Mouse (Mus musculus) heart, postnatal 25 days (tissue): Measurements from ENCODE around the gene Gm21830. TPM values are rescaled to one million over a fixed set of nuclear protein-coding genes. Genes with fewer than 3 reads are reported as not detected.
"Not testable (repeated sequence)": the region's sequence is repeated elsewhere in the genome, so short reads cannot be mapped to it uniquely, and the experiment has no call there.

ENCODE experiments used
- DNase-seq: peaks from one replicate; pipeline ENCODE4 v3.0.0; 2022; ENCODE audit warnings: low spot score
- intact Hi-C: fragments of 180-260 bp; cut with DNase I; formaldehyde crosslinking; loops from one replicate; pipeline ENCODE4 v1.15.1; 2025
- total RNA-seq, 2 experiments: library from RNA; stranded (reverse); gene quantifications; 2 replicates each; pipeline ENCODE4 v1.2.3; 2021

The Gm21830 gene
- total RNA-seq = not detected

- DNase-seq, intact Hi-C loops: not testable (repeated sequence)
These were observed at the start of gene Gm21830 for GRCm38 (mm10) chr2:67413425-67413824. TSS of gene Gm21830 (plus strand) at chr2:67413725.

DNA sequence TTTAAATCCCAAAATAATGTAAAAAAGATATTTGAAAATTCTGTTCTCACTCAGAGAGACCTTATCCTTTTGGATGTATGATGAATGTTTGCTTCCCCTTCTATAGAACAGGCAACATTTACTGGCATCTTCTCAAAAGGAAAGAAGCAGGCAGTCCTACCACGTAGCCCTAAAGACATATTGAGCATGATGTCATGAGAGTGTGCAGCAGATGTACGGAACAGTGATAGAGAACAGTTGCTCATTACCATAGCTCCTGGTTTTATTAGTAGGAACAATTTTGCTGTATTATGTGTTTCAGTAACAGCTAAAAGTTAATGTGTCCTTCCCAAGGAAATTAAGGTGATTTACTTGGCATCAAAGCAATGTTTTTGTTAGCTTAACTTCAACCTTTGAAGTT is 49.0 kb upstream of the Gm21830 start:
- DNase-seq = no peak
- intact Hi-C loops = no loop called here

DNA sequence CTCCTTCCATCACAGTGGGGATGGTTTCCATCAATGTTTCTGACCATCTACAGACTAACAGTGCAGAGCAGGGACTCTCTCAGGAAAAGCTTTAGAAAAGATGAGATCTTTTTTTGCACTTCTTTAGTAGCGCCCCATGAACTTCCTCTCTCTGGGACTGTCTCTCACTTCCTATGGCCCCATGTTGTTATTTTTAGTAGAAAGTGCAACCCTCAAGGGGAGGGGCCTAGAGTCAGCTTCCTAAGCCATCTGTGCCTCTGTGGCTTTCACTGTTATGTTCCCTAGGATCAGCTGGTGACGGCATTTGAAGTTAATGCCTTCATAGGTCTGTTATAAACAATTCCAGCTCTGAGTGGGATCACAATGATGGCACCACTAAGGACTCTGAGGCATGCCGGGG is 35.0 kb upstream of the Gm21830 start:
- intact Hi-C loops = no loop called here
- DNase-seq = no peak

GRCm38 (mm10) chr2:67420853-67421252 is 7.3 kb downstream of the Gm21830 start:
- no peak for DNase-seq
- intact Hi-C loops = no loop called here

GRCm38 (mm10) chr2:67422799-67423198 is 9.3 kb downstream of the Gm21830 start:
- intact Hi-C loops = no loop called here
- no peak for DNase-seq

- DNase-seq = no peak
- intact Hi-C loops = no loop called here
These were observed 19.6 kb downstream of the Gm21830 start, which contains the start of gene Gm26727 for GRCm38 (mm10) chr2:67433081-67433480. TSS of gene Gm26727 (minus strand) at chr2:67433181.

- intact Hi-C loops = no loop called here
- DNase-seq = no peak
These were observed 24.8 kb downstream of the Gm21830 start for GRCm38 (mm10) chr2:67438309-67438708.

DNA sequence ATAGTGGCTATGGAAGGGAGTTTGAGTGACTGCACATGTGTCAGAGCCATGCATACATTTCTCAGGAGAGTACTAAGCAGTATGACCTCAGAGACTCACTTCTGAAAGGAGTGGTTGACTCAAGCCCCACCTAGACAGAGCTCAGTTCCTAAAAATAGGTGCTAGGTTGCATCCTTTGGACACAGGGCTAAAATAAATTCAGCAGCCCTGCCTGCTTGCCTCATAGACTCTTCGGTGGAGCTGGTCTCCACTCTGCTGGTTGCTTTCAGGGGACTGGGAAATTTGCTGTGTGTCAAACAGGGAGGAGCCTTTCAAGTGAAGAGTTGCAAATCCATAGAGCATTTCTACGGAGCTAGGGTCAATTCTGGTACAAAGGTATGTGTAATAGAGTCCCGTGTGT is 32.3 kb downstream of the Gm21830 start, which contains the start of gene Xirp2:
Xirp2 (plus strand) TSS at position 223 of the 400 bp plus-strand sequence.
- no peak for DNase-seq
- intact Hi-C loops = no loop called here

- DNase-seq = no peak
- intact Hi-C loops = no loop called here
These were observed 33.2 kb downstream of the Gm21830 start for GRCm38 (mm10) chr2:67446772-67447171.

DNA sequence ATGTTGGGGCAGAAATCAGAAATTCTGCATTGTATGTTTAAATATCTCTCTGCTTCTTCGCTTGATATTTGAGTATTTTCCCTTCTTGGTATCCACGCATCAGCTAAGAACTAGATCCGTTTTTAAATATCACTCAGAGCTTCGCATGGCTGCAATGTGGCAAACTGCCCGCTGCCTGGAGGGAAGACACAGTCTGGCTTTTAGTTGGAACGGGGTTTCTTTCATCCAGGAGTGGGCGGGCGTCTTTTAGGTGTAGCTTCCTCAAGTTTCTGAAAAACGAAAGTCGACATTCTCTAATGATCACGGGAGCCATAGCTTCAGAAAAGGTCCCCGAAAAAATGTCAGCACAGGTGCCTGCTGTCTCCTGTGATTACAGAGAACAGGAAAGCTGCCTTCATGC is 33.7 kb downstream of the Gm21830 start:
- DNase-seq = no peak

DNA sequence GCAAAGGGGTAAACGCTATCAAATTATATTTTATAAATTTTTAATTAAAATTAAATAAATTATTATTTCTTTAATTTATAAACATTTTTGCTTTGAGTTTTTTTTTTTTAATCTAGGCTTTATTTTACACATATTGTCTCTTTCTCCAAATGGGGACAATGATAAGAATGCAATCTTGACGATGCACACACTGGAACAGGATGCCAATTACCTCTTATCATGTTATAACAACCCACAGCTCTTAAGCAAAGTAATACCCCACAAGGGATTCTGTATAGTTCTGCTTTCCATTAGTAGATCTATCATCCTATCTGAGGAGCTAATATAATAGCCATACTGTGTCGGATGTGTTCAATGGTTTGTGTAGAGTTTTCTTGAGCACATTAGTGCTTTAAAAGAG is 47.3 kb downstream of the Gm21830 start:
- intact Hi-C loops = no loop called here
- DNase-seq = no peak

More for the DNA sequence above, 33.7 kb downstream of the Gm21830 start:
- intact Hi-C loops = no loop called here

DNA sequence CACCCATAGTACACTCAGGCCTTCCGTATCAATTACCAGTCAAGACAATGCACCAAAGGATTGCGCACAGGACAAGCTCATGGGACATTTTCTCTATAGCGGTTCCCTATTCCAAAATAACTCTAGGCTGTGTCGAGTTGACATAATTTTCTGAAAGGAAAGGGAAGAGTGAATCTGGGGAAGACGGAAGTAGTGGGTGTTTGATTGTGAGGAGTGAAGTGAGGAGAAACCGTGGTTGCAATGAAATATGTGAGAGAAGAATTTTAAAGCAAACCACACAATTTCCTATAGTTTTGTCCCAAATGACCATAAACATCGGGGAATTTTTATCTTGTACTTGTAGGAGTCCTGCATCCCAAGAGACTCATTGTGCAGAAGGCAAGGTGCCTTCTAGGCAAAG is 53.5 kb downstream of the Gm21830 start:
- intact Hi-C loops = no loop called here
- no peak for DNase-seq

- DNase-seq = not testable (repeated sequence)
- intact Hi-C loops = loop anchor here (10.0 kb wide), 1 partner anchor 245 kb away; no protein-coding TSS in a partner anchor
These were observed 56.5 kb downstream of the Gm21830 start for GRCm38 (mm10) chr2:67470030-67470429.

DNA sequence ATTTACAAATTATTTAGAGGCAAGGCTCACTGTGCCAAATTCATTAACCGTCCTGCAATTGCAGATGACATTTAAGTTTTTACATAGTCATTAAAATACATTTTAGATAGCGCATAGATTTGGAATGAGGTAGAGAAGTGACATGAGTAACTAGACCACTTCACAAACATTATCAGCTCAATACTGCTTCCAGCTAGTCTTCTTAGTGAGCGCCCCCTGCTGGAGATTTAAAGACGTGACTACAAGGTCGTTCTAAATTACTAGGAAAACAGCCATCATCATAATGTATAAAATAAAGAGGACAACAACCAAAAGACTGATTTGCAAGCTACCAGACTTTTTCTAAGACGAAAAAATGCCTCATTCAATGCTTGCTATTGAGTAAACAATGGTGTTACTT is 64.2 kb downstream of the Gm21830 start:
- intact Hi-C loops = loop anchor here (10.0 kb wide), 1 partner anchor 253 kb away; no protein-coding TSS in a partner anchor
- DNase-seq = no peak

DNA sequence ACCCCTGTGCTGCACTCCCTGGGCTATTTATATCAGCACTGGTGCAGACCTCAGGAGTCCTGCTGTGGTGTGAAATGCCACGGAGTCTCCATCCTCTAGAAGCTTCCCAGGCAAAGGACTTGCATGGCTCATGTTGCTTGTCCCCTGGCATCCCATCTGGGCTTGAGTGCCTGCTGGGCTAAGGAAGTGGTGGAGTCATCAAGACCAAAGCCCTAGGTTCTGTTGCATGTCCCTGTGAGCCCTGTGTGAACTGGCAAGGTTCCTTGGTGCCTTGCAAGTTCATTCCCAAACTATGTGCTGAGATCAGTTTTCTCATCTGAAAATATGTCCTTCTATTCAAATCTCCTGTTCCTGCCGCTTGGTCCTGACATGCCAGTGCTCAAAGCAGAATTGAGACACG is 67.5 kb downstream of the Gm21830 start:
- DNase-seq = no peak
- intact Hi-C loops = no loop called here

Other genes starting within 250 kb of the Gm21830 start
- gene Gm26727, start 19.5 kb downstream of the Gm21830 start, total RNA-seq = not detected
- 100 to 1,000 TPM; 246 TPM for gene Xirp2, start 32.3 kb downstream of the Gm21830 start, total RNA-seq
- 1 to 10 TPM; 2.0 to 3.2 TPM for gene B3galt1, start 152.1 kb downstream of the Gm21830 start, total RNA-seq